In genomic region chr6:28929169-28929803, GRCm38 (mm10) we compare ENCODE assay signal across 8 mouse cellular contexts.
A peak's percentile ranks its signal among the peaks of the same experiment; 100 is the strongest.
DNase-seq lines count a peak whose midpoint lies in the region; ATAC-seq lines count a peak whose summit lies in the region.
"Not testable (repeated sequence)": the region's sequence is repeated elsewhere in the genome, so short reads cannot be mapped to it uniquely, and the experiment has no call there.

No protein-coding gene starts in this region.

- 87% methylated on average over 19 of the region's 25 CpGs for WGBS in forebrain, embryonic 11.5 days
- WGBS in lung, embryonic 15.5 days, result 84% methylated on average over 20 of the region's 25 CpGs
- WGBS in midbrain, embryonic 15.5 days, result 79% methylated on average over 20 of the region's 25 CpGs

- H3K4me2 ChIP-seq in forebrain, embryonic 11.5 days (ENCODE audit: low read depth, low read length, severe bottlenecking), result 0 out of 2 replicates have a peak overlapping the region, but pooled peaks have one; percentile 11
- H3K4me2 ChIP-seq in lung, embryonic 15.5 days, result not testable (repeated sequence)
- peak overlapping the region; percentile 29 for H3K4me2 ChIP-seq in midbrain, embryonic 15.5 days

- not testable (repeated sequence) for ATAC-seq in forebrain, embryonic 11.5 days (replicated peaks; ENCODE audit: low FRiP score); lung, embryonic 15.5 days (ENCODE audit: borderline replicate concordance, extremely low read depth, low FRiP score, low TSS enrichment); midbrain, embryonic 15.5 days (replicated peaks)

- peak; percentile 83 for DNase-seq in A20 (ENCODE audit: low read depth, low spot score)
- peak; percentile 30 for DNase-seq in c-Kit-positive CD71-negative TER-119-negative erythroid progenitor cells, embryonic 14.5 days (ENCODE audit: low read depth)
- not testable (repeated sequence) for DNase-seq in forebrain, embryonic 11.5 days (ENCODE audit: low spot score)
- peak; percentile 34 for DNase-seq in heart, postnatal 4 days
- DNase-seq in kidney, postnatal 10 days, result peak; percentile 25
- peak; percentile 37 for DNase-seq in testis, postnatal 10 days (ENCODE audit: low spot score)

- not testable (repeated sequence) for H3K9me3 ChIP-seq in forebrain, embryonic 11.5 days (ENCODE audit: control insufficient read depth, low read length); lung, embryonic 15.5 days; midbrain, embryonic 15.5 days

- H3K36me3 ChIP-seq in forebrain, embryonic 11.5 days (ENCODE audit: control insufficient read depth, insufficient read depth, low read length); lung, embryonic 15.5 days; midbrain, embryonic 15.5 days (replicated peaks): not testable (repeated sequence)

- not testable (repeated sequence) for H3K27me3 ChIP-seq in forebrain, embryonic 11.5 days (ENCODE audit: control insufficient read depth, insufficient read depth, low read length); lung, embryonic 15.5 days; midbrain, embryonic 15.5 days (replicated peaks)

- not testable (repeated sequence) for H3K9ac ChIP-seq in forebrain, embryonic 11.5 days (ENCODE audit: low read length); lung, embryonic 15.5 days; midbrain, embryonic 15.5 days

- not testable (repeated sequence) for H3K4me3 ChIP-seq in forebrain, embryonic 11.5 days (ENCODE audit: low read depth, low read length); midbrain, embryonic 15.5 days
- H3K4me3 ChIP-seq in lung, embryonic 15.5 days, result peak overlapping the region; percentile 4; the same call in 1 of the 2 replicates

- peaks cover 14% of the 10 kb centered on the region; the same call in 1 of the 2 replicates for H3K4me1 ChIP-seq in forebrain, embryonic 11.5 days (replicated peaks; ENCODE audit: control insufficient read depth, insufficient read depth, low read length)
- H3K4me1 ChIP-seq in lung, embryonic 15.5 days, result peaks cover 18% of the 10 kb centered on the region; the same call in 1 of the 2 replicates
- peaks cover 18% of the 10 kb centered on the region for H3K4me1 ChIP-seq in midbrain, embryonic 15.5 days

- H3K27ac ChIP-seq in forebrain, embryonic 11.5 days (ENCODE audit: low read depth, low read length); lung, embryonic 15.5 days; midbrain, embryonic 15.5 days: not testable (repeated sequence)
